Mouse (Mus musculus) heart, postnatal 0 days (tissue): ENCODE measurements around the gene 4931417E11Rik.

Experiments
- CTCF ChIP-seq: IDR thresholded peaks from 2 replicates; pipeline ENCODE4 v1.5.1; 2016; ENCODE audit warnings: antibody characterized with exemption, control low read depth, low read depth
- EP300 ChIP-seq: IDR thresholded peaks from 2 replicates; pipeline ENCODE4 v1.6.1; 2016; ENCODE audit warnings: antibody characterized with exemption, low read depth

DNA sequence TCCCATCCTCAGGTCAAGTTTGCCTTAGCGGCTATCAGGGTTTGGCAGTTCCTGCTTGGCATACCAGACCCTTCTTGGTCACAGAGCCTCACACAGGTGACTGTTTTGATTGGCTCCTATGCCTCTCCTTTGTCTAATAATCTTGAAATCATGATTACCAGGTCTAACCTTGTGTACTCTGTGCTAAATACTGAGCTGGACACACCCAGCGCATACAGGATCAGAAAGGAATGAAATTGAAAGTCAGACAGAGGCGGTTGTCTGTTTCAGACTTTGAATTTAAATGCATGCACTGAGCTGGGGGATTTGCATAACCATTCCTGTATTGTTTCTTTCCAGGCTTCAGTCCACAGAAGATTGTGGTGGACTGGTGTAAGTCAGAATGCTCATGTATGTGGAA is 16.1 kb upstream of the 4931417E11Rik start:
- no peak for TF ChIP-seq CTCF
- TF ChIP-seq EP300: no peak
